Mouse (Mus musculus): ENCODE measurements around the gene Lztr1.

- TF ChIP-seq CTCF (IDR thresholded peaks at IDR 0.05; ENCODE audit: low read depth) (no peak), EP300 (IDR thresholded peaks at IDR 0.05; ENCODE audit: low read depth) (no peak)
These were observed 56.3 kb downstream of the Lztr1 start for GRCm38 (mm10) chr16:17564771-17565170.
